Mouse (Mus musculus) lung, postnatal 0 days (tissue): ENCODE measurements around the gene Polr2h. TPM values are rescaled to one million over a fixed set of nuclear protein-coding genes. Genes with fewer than 3 reads are reported as not detected.
A peak's percentile ranks its signal among the peaks of the same experiment; 100 is the strongest.
"Not testable (repeated sequence)": the region's sequence is repeated elsewhere in the genome, so short reads cannot be mapped to it uniquely, and the experiment has no call there.

ENCODE experiments used
- ATAC-seq: fragments of 200-750 bp; cut with Nextera tagmentation; 2 replicates; pipeline ENCODE4 v1.8.0; 2017; ENCODE audit warnings: moderate library complexity
- DNase-seq: peaks from one replicate; pipeline ENCODE4 v3.0.0-alpha.2; 2016; ENCODE audit warnings: low spot score
- H3K27ac ChIP-seq: fragments of 300-500 bp; sonication (generic); 2 replicates; pipeline ENCODE4 v1.5.1; 2014; ENCODE audit warnings: antibody characterized with exemption, mild to moderate bottlenecking, low read length, mixed read lengths
- H3K27me3 ChIP-seq: fragments of 300-500 bp; sonication (generic); replicated peaks from 2 replicates; pipeline ENCODE4 v1.6.1; 2014; ENCODE audit warnings: low read length, mixed read lengths; ENCODE audit not compliant: insufficient read depth
- H3K36me3 ChIP-seq: fragments of 300-500 bp; sonication (generic); 2 replicates; pipeline ENCODE4 v1.6.1; 2014; ENCODE audit warnings: low read length, mixed read lengths; ENCODE audit not compliant: insufficient read depth
- H3K4me1 ChIP-seq: fragments of 300-500 bp; sonication (generic); 2 replicates; pipeline ENCODE4 v1.6.1; 2014; ENCODE audit warnings: antibody characterized with exemption, low read depth, low read length, mixed read lengths; ENCODE audit not compliant: insufficient read depth
- H3K4me2 ChIP-seq: fragments of 300-500 bp; sonication (generic); replicated peaks from 2 replicates; pipeline ENCODE4 v1.6.1; 2014; ENCODE audit warnings: low read depth, mild to moderate bottlenecking, low read length, moderate library complexity, mixed read lengths
- H3K4me3 ChIP-seq: fragments of 300-500 bp; sonication (generic); 2 replicates; pipeline ENCODE4 v1.5.1; 2014; ENCODE audit warnings: low read depth, low read length
- H3K9ac ChIP-seq: fragments of 300-500 bp; sonication (generic); replicated peaks from 2 replicates; pipeline ENCODE4 v1.6.1; 2014; ENCODE audit warnings: low read depth, mild to moderate bottlenecking
- H3K9me3 ChIP-seq: fragments of 300-500 bp; sonication (generic); 2 replicates; pipeline ENCODE4 v1.6.1; 2016; ENCODE audit warnings: low read length, mixed read lengths
- CTCF ChIP-seq: IDR thresholded peaks from 2 replicates; pipeline ENCODE4 v1.5.1; 2016; ENCODE audit warnings: antibody characterized with exemption, mild to moderate bottlenecking
- EP300 ChIP-seq: IDR thresholded peaks from 2 replicates; pipeline ENCODE4 v1.6.1; 2016; ENCODE audit warnings: antibody characterized with exemption, mild to moderate bottlenecking, control low read depth
- WGBS: fragments of 180-500 bp; shearing (Covaris S2); extraction: QIAGEN DNeasy Blood & Tissue Kit; methylation state at CpG from one replicate; pipeline ENCODE4 v1.1.7; 2014; 5-methylcytosine and 5-hydroxymethylcytosine counted together
- polyA plus RNA-seq: library from polyadenylated mRNA; unstranded; fragments of >200 nt; fragmentation: Nextera tagmentation; extraction: Ambion mirVana; gene quantifications from 2 replicates; pipeline ENCODE4 v1.2.1, GENCODE M21; 2015

The Polr2h gene
- 37.5 and 48.2 TPM in 2 replicates for polyA plus RNA-seq

- Histone ChIP-seq H3K27ac (peak within 1 kb of the TSS; percentile 91), H3K4me2 (peak within 1 kb of the TSS; percentile 87), H3K36me3 (no peaks in the 10 kb centered on the region), H3K4me3 (peak within 1 kb of the TSS; percentile 64), H3K9me3 (no peaks in the 10 kb centered on the region), H3K4me1 (peaks cover 15% of the 10 kb centered on the region; the same call in 1 of the 2 replicates), H3K27me3 (no peaks in the 10 kb centered on the region), H3K9ac (peak within 1 kb of the TSS; percentile 43)
- TF ChIP-seq CTCF = peak; percentile 77
- TF ChIP-seq EP300 = no peak
- under 1% methylated on average over 61 of the region's 62 CpGs for WGBS
- ATAC-seq = peak; percentile 93
- peak; percentile 99 for DNase-seq
Observed at GRCm38 (mm10) chr16:20717181-20717977, at the start of gene Polr2h, which contains the start of gene Clcn2. Gene Polr2h, plus strand, starts transcription at chr16:20717665. Gene Clcn2, minus strand, starts transcription at chr16:20717746.

GRCm38 (mm10) chr16:20668013-20668412, 49.5 kb upstream of the Polr2h start, which contains the start of gene Eif4g1:
Gene Eif4g1, plus strand, starts transcription at chr16:20668313.
- not testable (repeated sequence) for ATAC-seq, H3K4me2 ChIP-seq
- WGBS = 98% methylated on average over 4 of the region's 6 CpGs

GRCm38 (mm10) chr16:20670291-20670690, 47.2 kb upstream of the Polr2h start:
- H3K27ac ChIP-seq = no peak overlapping the region
- no peaks in the 10 kb centered on the region for H3K27me3 ChIP-seq
- H3K9ac ChIP-seq = no peak overlapping the region
- H3K9me3 ChIP-seq = no peaks in the 10 kb centered on the region
- no peaks in the 10 kb centered on the region for H3K36me3 ChIP-seq
- ATAC-seq (no peak), DNase-seq (no peak)
- 70% methylated on average over 3 of the region's 3 CpGs for WGBS
- TF ChIP-seq CTCF (no peak), EP300 (no peak)
- no peak overlapping the region for H3K4me2 ChIP-seq
- no peak overlapping the region for H3K4me3 ChIP-seq
- H3K4me1 ChIP-seq = peaks cover 9% of the 10 kb centered on the region

More at GRCm38 (mm10) chr16:20668013-20668412, 49.5 kb upstream of the Polr2h start, which contains the start of gene Eif4g1:
- not testable (repeated sequence) for H3K9me3 ChIP-seq, H3K36me3 ChIP-seq, H3K27me3 ChIP-seq, H3K9ac ChIP-seq, H3K4me3 ChIP-seq, H3K4me1 ChIP-seq, H3K27ac ChIP-seq, DNase-seq

- no peak for DNase-seq
- no peak overlapping the region; the same call in 1 of the 2 replicates for H3K4me3 ChIP-seq
Observed at GRCm38 (mm10) chr16:20671886-20672285, 45.6 kb upstream of the Polr2h start.

GRCm38 (mm10) chr16:20672500-20672902, 45.0 kb upstream of the Polr2h start:
- WGBS = 0% methylated on average over 31 of the region's 38 CpGs

More at GRCm38 (mm10) chr16:20671886-20672285, 45.6 kb upstream of the Polr2h start:
- no peaks in the 10 kb centered on the region for H3K36me3 ChIP-seq
- TF ChIP-seq CTCF (no peak), EP300 (no peak)
- H3K27me3 ChIP-seq = no peaks in the 10 kb centered on the region
- H3K4me2 ChIP-seq = no peak overlapping the region
- H3K9me3 ChIP-seq = no peaks in the 10 kb centered on the region
- 20% methylated on average over 6 of the region's 6 CpGs for WGBS
- peak overlapping the region; percentile 97; the same call in 1 of the 2 replicates for H3K27ac ChIP-seq
- no peak for ATAC-seq
- H3K4me1 ChIP-seq = peaks cover 9% of the 10 kb centered on the region
- no peak overlapping the region for H3K9ac ChIP-seq

GRCm38 (mm10) chr16:20672965-20673705, 44.3 kb upstream of the Polr2h start:
- Histone ChIP-seq H3K9me3 (no peaks in the 10 kb centered on the region), H3K4me2 (peak overlapping the region; percentile 77), H3K36me3 (no peaks in the 10 kb centered on the region), H3K9ac (peak overlapping the region; percentile 87), H3K27ac (peak overlapping the region; percentile 97), H3K27me3 (no peaks in the 10 kb centered on the region), H3K4me3 (peak overlapping the region; percentile 86), H3K4me1 (peaks cover 14% of the 10 kb centered on the region)
- no peak for TF ChIP-seq CTCF
- no peak for TF ChIP-seq EP300
- WGBS = 1% methylated on average over 30 of the region's 78 CpGs
- peak; percentile 85 for DNase-seq
- peak; percentile 80 for ATAC-seq

More at GRCm38 (mm10) chr16:20672500-20672902, 45.0 kb upstream of the Polr2h start:
- peak overlapping the region; percentile 87 for H3K9ac ChIP-seq
- DNase-seq (peak; percentile 98), ATAC-seq (peak; percentile 94)
- peak overlapping the region; percentile 86 for H3K4me3 ChIP-seq
- H3K4me1 ChIP-seq = peaks cover 10% of the 10 kb centered on the region
- H3K4me2 ChIP-seq = peak overlapping the region; percentile 77
- no peaks in the 10 kb centered on the region for H3K9me3 ChIP-seq
- no peaks in the 10 kb centered on the region for H3K36me3 ChIP-seq
- no peak for TF ChIP-seq CTCF
- TF ChIP-seq EP300 = 0 out of 2 replicates have a peak, but pooled peaks have one; percentile 14
- H3K27me3 ChIP-seq = no peaks in the 10 kb centered on the region
- peak overlapping the region; percentile 97 for H3K27ac ChIP-seq
